Mouse (Mus musculus) cortical plate, adult 2 months (tissue): ENCODE measurements at regions not wholly inside any gene's neighbourhood (a gene's known extent, or its start where the extent isn't known, plus 50 kb on each side); places are given as distances from the start of the nearest gene placed in this dataset.

Source experiments
- H3K27ac ChIP-seq: fragments of 200-500 bp; 2 replicates; pipeline ENCODE4 v1.5.1; 2012; ENCODE audit warnings: low read length, control low read depth, inconsistent platforms; ENCODE audit not compliant: insufficient read depth
- H3K4me1 ChIP-seq: fragments of 200-500 bp; 2 replicates; pipeline ENCODE4 v1.6.1; 2011; ENCODE audit warnings: low read length; ENCODE audit not compliant: control insufficient read depth, insufficient read depth
- H3K4me3 ChIP-seq: fragments of 200-500 bp; 2 replicates; pipeline ENCODE4 v1.5.1; 2011; ENCODE audit warnings: mild to moderate bottlenecking, low read length, control low read depth; ENCODE audit not compliant: insufficient read depth
- CTCF ChIP-seq: fragments of 200-500 bp; IDR thresholded peaks from 2 replicates; pipeline ENCODE4 v1.5.1; 2011; ENCODE audit warnings: mild to moderate bottlenecking, control low read depth, low read length; ENCODE audit not compliant: insufficient read depth; ENCODE audit errors: extremely low read depth
- POLR2A ChIP-seq: fragments of 200-500 bp; IDR thresholded peaks from 2 replicates; pipeline ENCODE4 v1.6.1; 2011; ENCODE audit warnings: mild to moderate bottlenecking, low read length, control low read depth; ENCODE audit not compliant: insufficient read depth; ENCODE audit errors: extremely low read depth

- no peaks in the 10 kb centered on the region for H3K4me1 ChIP-seq
Observed at GRCm38 (mm10) chr3:52828473-52828872, 188.6 kb downstream of the Cog6 start.

DNA sequence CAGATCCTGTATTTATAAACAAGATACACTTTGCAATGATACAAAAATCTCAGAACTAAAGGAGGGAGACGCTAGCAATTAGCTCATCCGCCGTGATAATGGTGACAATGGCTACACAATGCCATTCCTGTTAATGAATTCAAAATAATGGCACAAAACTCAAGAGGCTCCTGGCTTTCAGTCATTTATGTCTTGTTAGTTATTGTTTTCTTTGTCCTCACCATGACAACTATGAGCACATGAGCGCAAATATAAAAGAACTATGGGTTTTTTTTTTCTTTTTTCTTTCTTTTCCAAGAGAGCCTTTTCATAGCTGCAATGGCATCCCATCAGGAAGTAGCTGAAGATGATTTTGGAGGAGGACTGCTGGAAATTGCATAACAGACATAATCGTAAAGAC is 194.2 kb downstream of the Cog6 start:
- TF ChIP-seq POLR2A (no peak), CTCF (no peak)
- H3K4me3 ChIP-seq: no peak overlapping the region
- no peak overlapping the region for H3K27ac ChIP-seq
- no peaks in the 10 kb centered on the region for H3K4me1 ChIP-seq

More at GRCm38 (mm10) chr3:52828473-52828872, 188.6 kb downstream of the Cog6 start:
- no peak overlapping the region for H3K27ac ChIP-seq
- H3K4me3 ChIP-seq: no peak overlapping the region
- TF ChIP-seq POLR2A (no peak), CTCF (no peak)

- no peak overlapping the region for H3K27ac ChIP-seq
- TF ChIP-seq POLR2A (no peak), CTCF (no peak)
- H3K4me1 ChIP-seq: no peaks in the 10 kb centered on the region
Observed at GRCm38 (mm10) chr3:52821450-52821849, 195.6 kb downstream of the Cog6 start.

GRCm38 (mm10) chr3:52818401-52818800 is 198.6 kb downstream of the Cog6 start:
- Histone ChIP-seq H3K27ac (no peak overlapping the region), H3K4me1 (no peaks in the 10 kb centered on the region), H3K4me3 (no peak overlapping the region)
- TF ChIP-seq CTCF: no peak
- TF ChIP-seq POLR2A: no peak

More at GRCm38 (mm10) chr3:52821450-52821849, 195.6 kb downstream of the Cog6 start:
- no peak overlapping the region for H3K4me3 ChIP-seq

- Histone ChIP-seq H3K4me1 (no peaks in the 10 kb centered on the region), H3K27ac (no peak overlapping the region), H3K4me3 (no peak overlapping the region)
- TF ChIP-seq CTCF (no peak), POLR2A (no peak)
Observed at GRCm38 (mm10) chr3:52817416-52817815, 199.6 kb downstream of the Cog6 start.

DNA sequence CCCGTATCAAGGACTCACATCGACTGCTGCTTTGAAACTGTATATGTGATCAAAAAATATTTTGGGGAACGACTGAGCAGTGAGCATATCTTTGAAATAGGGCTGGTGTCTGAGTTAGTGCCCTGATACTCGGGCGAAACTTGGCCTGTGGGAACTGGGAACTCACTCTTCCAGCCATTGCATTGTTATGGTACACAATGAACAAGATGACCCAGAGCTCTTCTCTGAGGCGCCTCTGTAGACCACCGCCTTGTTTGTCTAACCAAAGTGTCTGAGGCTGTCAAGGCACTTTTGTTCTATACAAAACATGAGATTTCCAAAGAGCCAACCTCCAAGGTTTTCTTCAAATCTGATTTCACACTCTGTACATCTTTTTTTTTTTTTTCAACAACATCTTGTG is 201.5 kb downstream of the Cog6 start:
- H3K4me1 ChIP-seq: no peaks in the 10 kb centered on the region
- H3K27ac ChIP-seq: no peak overlapping the region
- TF ChIP-seq POLR2A (no peak), CTCF (no peak)
- no peak overlapping the region for H3K4me3 ChIP-seq

GRCm38 (mm10) chr3:52802324-52802723 is 214.7 kb downstream of the Cog6 start:
- Histone ChIP-seq H3K4me3 (no peak overlapping the region), H3K4me1 (peaks cover 2% of the 10 kb centered on the region; the same call in 1 of the 2 replicates), H3K27ac (no peak overlapping the region)
- TF ChIP-seq POLR2A: no peak
- TF ChIP-seq CTCF: no peak

DNA sequence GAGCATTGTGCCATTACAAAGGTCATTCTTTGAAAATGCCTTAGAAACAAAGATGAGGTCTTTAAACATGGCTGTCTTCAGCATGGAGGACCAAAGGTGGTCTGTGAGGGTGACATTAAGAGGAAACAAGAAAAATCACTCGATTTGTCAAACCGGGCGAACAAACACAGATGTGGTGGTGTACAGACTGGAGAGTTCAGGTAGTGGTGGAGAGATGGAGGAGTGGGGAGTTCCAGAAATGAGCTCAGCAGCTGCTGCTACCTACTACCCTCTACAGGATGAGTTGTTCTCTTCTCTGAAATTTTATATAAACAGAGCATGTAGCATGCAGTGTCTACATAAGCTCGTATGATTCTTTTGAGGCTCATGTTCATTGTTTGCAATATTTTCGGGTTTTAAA is 215.6 kb downstream of the Cog6 start:
- TF ChIP-seq POLR2A (no peak), CTCF (no peak)
- Histone ChIP-seq H3K4me1 (peaks cover 2% of the 10 kb centered on the region; the same call in 1 of the 2 replicates), H3K27ac (no peak overlapping the region), H3K4me3 (no peak overlapping the region)

GRCm38 (mm10) chr3:52800673-52801072 is 216.4 kb downstream of the Cog6 start:
- Histone ChIP-seq H3K27ac (no peak overlapping the region), H3K4me3 (no peak overlapping the region), H3K4me1 (peaks cover 2% of the 10 kb centered on the region; the same call in 1 of the 2 replicates)
- no peak for TF ChIP-seq POLR2A
- peak; percentile 30; the same call in 1 of the 2 replicates for TF ChIP-seq CTCF

GRCm38 (mm10) chr3:52797801-52798200 is 219.2 kb downstream of the Cog6 start:
- peaks cover 2% of the 10 kb centered on the region; the same call in 1 of the 2 replicates for H3K4me1 ChIP-seq
- TF ChIP-seq CTCF (no peak), POLR2A (no peak)
- no peak overlapping the region for H3K4me3 ChIP-seq
- H3K27ac ChIP-seq: no peak overlapping the region
